Mouse (Mus musculus) heart, adult 2 months (tissue): ENCODE data around the gene Nrxn2.

Source experiments
- CTCF ChIP-seq: fragments of 200-600 bp; IDR thresholded peaks from 2 replicates; pipeline ENCODE4 v1.8.1; 2022; ENCODE audit warnings: antibody characterized with exemption, mild to moderate bottlenecking, moderate library complexity
- EP300 ChIP-seq: fragments of 200-500 bp; IDR thresholded peaks from 2 replicates; pipeline ENCODE4 v1.6.1; 2011; ENCODE audit warnings: low read depth, low read length, control low read depth; ENCODE audit not compliant: insufficient read depth

DNA sequence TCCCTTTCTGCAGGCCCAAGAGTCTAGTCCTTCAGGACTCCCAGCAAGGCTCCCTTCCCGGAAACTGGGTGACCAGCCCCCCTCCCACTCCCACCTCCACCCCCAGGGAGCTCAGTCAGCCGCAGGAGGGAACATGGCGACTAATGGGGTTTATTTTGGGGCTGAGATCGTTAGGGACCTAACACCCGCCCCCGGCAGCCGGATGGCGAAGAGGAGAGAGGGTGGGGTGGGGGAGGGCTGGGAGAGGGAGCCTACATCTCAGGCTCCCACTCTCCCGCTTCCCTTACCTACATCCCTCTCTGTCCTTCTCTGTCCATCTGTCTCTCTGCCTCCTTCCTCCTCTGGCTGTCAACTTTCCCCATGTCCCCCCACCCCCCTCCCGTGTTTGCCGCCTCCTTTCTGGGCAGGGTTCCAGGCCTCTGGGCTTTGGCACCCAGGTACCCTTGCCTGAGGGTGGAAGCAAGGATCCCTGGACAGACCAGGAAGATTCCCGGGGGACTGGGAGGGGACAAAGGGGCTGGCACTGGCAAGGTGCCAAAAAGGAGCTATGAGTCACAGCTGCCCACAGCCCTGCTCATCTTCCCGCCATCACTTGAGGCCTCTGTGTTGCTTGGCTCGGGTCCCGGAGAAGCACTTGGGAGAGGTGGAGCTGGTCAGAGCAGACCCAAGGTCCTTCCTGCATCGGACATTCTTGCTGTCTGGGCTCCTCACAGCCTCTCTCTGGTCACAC lies 85.6 kb downstream of the Nrxn2 start:
- no peak for TF ChIP-seq CTCF
- no peak for TF ChIP-seq EP300
